Mouse (Mus musculus): ENCODE data around the gene Zyg11a. TPM values are rescaled to one million over a fixed set of nuclear protein-coding genes. Genes with fewer than 3 reads are reported as not detected.

Gene Zyg11a
- polyA plus RNA-seq, 1 experiment from 2014 or later: 0.26 TPM

GRCm38 (mm10) chr4:108204629-108205028 lies 13.2 kb downstream of the Zyg11a start:
- Histone ChIP-seq H3K9ac (replicated peaks; ENCODE audit: low read length) (no peak overlapping the region), H3K4me3 (ENCODE audit: low read length) (no peak overlapping the region), H3K4me1 (ENCODE audit: insufficient read depth, low read length) (0 out of 2 replicates have a peak, but pooled peaks cover 4% of the 10 kb centered on the region), H3K27ac (ENCODE audit: low read length) (no peak overlapping the region), H3K36me3 (ENCODE audit: insufficient read depth, low read length) (no peaks in the 10 kb centered on the region), H3K9me3 (ENCODE audit: low read length) (no peaks in the 10 kb centered on the region), H3K27me3 (ENCODE audit: insufficient read depth, low read length) (no peaks in the 10 kb centered on the region), H3K4me2 (replicated peaks; ENCODE audit: low read depth, low read length) (no peak overlapping the region)
- 88% methylated on average over 6 of the region's 6 CpGs for WGBS
- no peak for ATAC-seq (ENCODE audit: low FRiP score, low TSS enrichment)

GRCm38 (mm10) chr4:108199236-108199635 lies 18.6 kb downstream of the Zyg11a start:
- Histone ChIP-seq H3K4me2 (replicated peaks; ENCODE audit: low read depth, low read length) (no peak overlapping the region), H3K9ac (replicated peaks; ENCODE audit: low read length) (no peak overlapping the region), H3K27ac (ENCODE audit: low read length) (no peak overlapping the region), H3K4me3 (ENCODE audit: low read length) (no peak overlapping the region), H3K4me1 (ENCODE audit: insufficient read depth, low read length) (0 out of 2 replicates have a peak, but pooled peaks cover 7% of the 10 kb centered on the region), H3K27me3 (ENCODE audit: insufficient read depth, low read length) (no peaks in the 10 kb centered on the region), H3K36me3 (ENCODE audit: insufficient read depth, low read length) (no peaks in the 10 kb centered on the region), H3K9me3 (ENCODE audit: low read length) (no peaks in the 10 kb centered on the region)
- 75% methylated on average over 2 of the region's 2 CpGs for WGBS
- no peak for ATAC-seq (ENCODE audit: low FRiP score, low TSS enrichment)

GRCm38 (mm10) chr4:108196277-108196855 lies 21.5 kb downstream of the Zyg11a start:
- no peaks in the 10 kb centered on the region for H3K27me3 ChIP-seq (ENCODE audit: insufficient read depth, low read length)
- H3K27ac ChIP-seq (ENCODE audit: low read length): no peak overlapping the region
- 50% methylated on average over 6 of the region's 6 CpGs for WGBS
- no peak overlapping the region for H3K9ac ChIP-seq (replicated peaks; ENCODE audit: low read length)
- H3K4me2 ChIP-seq (replicated peaks; ENCODE audit: low read depth, low read length): no peak overlapping the region
- ATAC-seq (ENCODE audit: low FRiP score, low TSS enrichment): no peak
- H3K4me1 ChIP-seq (ENCODE audit: insufficient read depth, low read length): 0 out of 2 replicates have a peak, but pooled peaks cover 3% of the 10 kb centered on the region
- H3K9me3 ChIP-seq (ENCODE audit: low read length): no peaks in the 10 kb centered on the region
- H3K4me3 ChIP-seq (ENCODE audit: low read length): no peak overlapping the region
- H3K36me3 ChIP-seq (ENCODE audit: insufficient read depth, low read length): no peaks in the 10 kb centered on the region

GRCm38 (mm10) chr4:108192821-108193323 lies 25.0 kb downstream of the Zyg11a start:
- no peak overlapping the region for H3K4me2 ChIP-seq (replicated peaks; ENCODE audit: low read depth, low read length)
- ATAC-seq (ENCODE audit: low FRiP score, low TSS enrichment): no peak
- H3K36me3 ChIP-seq (ENCODE audit: insufficient read depth, low read length): no peaks in the 10 kb centered on the region
- no peak overlapping the region for H3K27ac ChIP-seq (ENCODE audit: low read length)
- 0 out of 2 replicates have a peak, but pooled peaks cover 3% of the 10 kb centered on the region for H3K4me1 ChIP-seq (ENCODE audit: insufficient read depth, low read length)
- H3K9ac ChIP-seq (replicated peaks; ENCODE audit: low read length): no peak overlapping the region
- H3K27me3 ChIP-seq (ENCODE audit: insufficient read depth, low read length): no peaks in the 10 kb centered on the region
- no peak overlapping the region for H3K4me3 ChIP-seq (ENCODE audit: low read length)
- no peaks in the 10 kb centered on the region for H3K9me3 ChIP-seq (ENCODE audit: low read length)
- 77% methylated on average over 2 of the region's 2 CpGs for WGBS

- no peak overlapping the region for H3K9ac ChIP-seq (replicated peaks; ENCODE audit: low read length)
- WGBS: 58% methylated on average over 1 of the region's 1 CpGs
- H3K9me3 ChIP-seq (ENCODE audit: low read length): no peaks in the 10 kb centered on the region
- H3K27me3 ChIP-seq (ENCODE audit: insufficient read depth, low read length): no peaks in the 10 kb centered on the region
- H3K4me1 ChIP-seq (ENCODE audit: insufficient read depth, low read length): no peaks in the 10 kb centered on the region
- H3K36me3 ChIP-seq (ENCODE audit: insufficient read depth, low read length): no peaks in the 10 kb centered on the region
- ATAC-seq (ENCODE audit: low FRiP score, low TSS enrichment): no peak
- H3K27ac ChIP-seq (ENCODE audit: low read length): no peak overlapping the region
- H3K4me2 ChIP-seq (replicated peaks; ENCODE audit: low read depth, low read length): no peak overlapping the region
- no peak overlapping the region for H3K4me3 ChIP-seq (ENCODE audit: low read length)
Observed at GRCm38 (mm10) chr4:108182278-108182677, 35.6 kb downstream of the Zyg11a start.

GRCm38 (mm10) chr4:108168056-108168455 lies 49.8 kb downstream of the Zyg11a start:
- Histone ChIP-seq H3K4me3 (ENCODE audit: low read length) (no peak overlapping the region), H3K4me1 (ENCODE audit: insufficient read depth, low read length) (0 out of 2 replicates have a peak, but pooled peaks cover 4% of the 10 kb centered on the region), H3K27ac (ENCODE audit: low read length) (no peak overlapping the region), H3K9me3 (ENCODE audit: low read length) (no peaks in the 10 kb centered on the region), H3K4me2 (replicated peaks; ENCODE audit: low read depth, low read length) (no peak overlapping the region), H3K27me3 (ENCODE audit: insufficient read depth, low read length) (no peaks in the 10 kb centered on the region), H3K9ac (replicated peaks; ENCODE audit: low read length) (no peak overlapping the region), H3K36me3 (ENCODE audit: insufficient read depth, low read length) (peaks cover 7% of the 10 kb centered on the region; the same call in 1 of the 2 replicates)
- no peak for ATAC-seq (ENCODE audit: low FRiP score, low TSS enrichment)
- 75% methylated on average over 6 of the region's 6 CpGs for WGBS

- no peak overlapping the region for H3K4me3 ChIP-seq (ENCODE audit: low read length)
- H3K36me3 ChIP-seq (ENCODE audit: insufficient read depth, low read length): peaks cover 7% of the 10 kb centered on the region; the same call in 1 of the 2 replicates
- H3K4me2 ChIP-seq (replicated peaks; ENCODE audit: low read depth, low read length): no peak overlapping the region
- H3K27me3 ChIP-seq (ENCODE audit: insufficient read depth, low read length): no peaks in the 10 kb centered on the region
- ATAC-seq (ENCODE audit: low FRiP score, low TSS enrichment): no peak
- H3K9ac ChIP-seq (replicated peaks; ENCODE audit: low read length): no peak overlapping the region
- H3K4me1 ChIP-seq (ENCODE audit: insufficient read depth, low read length): 0 out of 2 replicates have a peak, but pooled peaks cover 4% of the 10 kb centered on the region
- H3K27ac ChIP-seq (ENCODE audit: low read length): no peak overlapping the region
- WGBS: 85% methylated on average over 4 of the region's 4 CpGs
- H3K9me3 ChIP-seq (ENCODE audit: low read length): no peaks in the 10 kb centered on the region
Observed at GRCm38 (mm10) chr4:108166874-108167273, 51.0 kb downstream of the Zyg11a start.

- WGBS: 1% methylated on average over 43 of the region's 43 CpGs
- H3K27me3 ChIP-seq (ENCODE audit: insufficient read depth, low read length): no peaks in the 10 kb centered on the region
Observed at GRCm38 (mm10) chr4:108165152-108165895, 52.5 kb downstream of the Zyg11a start, which contains the start of gene Echdc2. Echdc2 (plus strand) TSS chr4:108165437.

GRCm38 (mm10) chr4:108163291-108163690 lies 54.6 kb downstream of the Zyg11a start:
- H3K27me3 ChIP-seq (ENCODE audit: insufficient read depth, low read length): no peaks in the 10 kb centered on the region
- no peaks in the 10 kb centered on the region for H3K9me3 ChIP-seq (ENCODE audit: low read length)
- 84% methylated on average over 3 of the region's 3 CpGs for WGBS
- H3K4me3 ChIP-seq (ENCODE audit: low read length): no peak overlapping the region
- H3K4me2 ChIP-seq (replicated peaks; ENCODE audit: low read depth, low read length): no peak overlapping the region
- H3K9ac ChIP-seq (replicated peaks; ENCODE audit: low read length): no peak overlapping the region
- 0 out of 2 replicates have a peak, but pooled peaks cover 4% of the 10 kb centered on the region for H3K4me1 ChIP-seq (ENCODE audit: insufficient read depth, low read length)
- no peaks in the 10 kb centered on the region for H3K36me3 ChIP-seq (ENCODE audit: insufficient read depth, low read length)
- no peak for ATAC-seq (ENCODE audit: low FRiP score, low TSS enrichment)
- H3K27ac ChIP-seq (ENCODE audit: low read length): no peak overlapping the region

More at GRCm38 (mm10) chr4:108165152-108165895, 52.5 kb downstream of the Zyg11a start, which contains the start of gene Echdc2:
- H3K4me3 ChIP-seq (ENCODE audit: low read length): peak within 1 kb of the TSS; percentile 76
- no peaks in the 10 kb centered on the region for H3K36me3 ChIP-seq (ENCODE audit: insufficient read depth, low read length)
- no peaks in the 10 kb centered on the region for H3K9me3 ChIP-seq (ENCODE audit: low read length)
- H3K4me2 ChIP-seq (replicated peaks; ENCODE audit: low read depth, low read length): peak within 1 kb of the TSS; percentile 85
- H3K9ac ChIP-seq (replicated peaks; ENCODE audit: low read length): peak within 1 kb of the TSS; percentile 74
- no peak within 1 kb of the TSS for H3K27ac ChIP-seq (ENCODE audit: low read length)
- ATAC-seq (ENCODE audit: low FRiP score, low TSS enrichment): peak; percentile 88
- H3K4me1 ChIP-seq (ENCODE audit: insufficient read depth, low read length): 0 out of 2 replicates have a peak, but pooled peaks cover 4% of the 10 kb centered on the region
